ENCODE assay signal across 13 mouse cellular contexts in genomic region chr5:106166266-106166665, GRCm38 (mm10).
"Had no signal": no experiment of that assay in that cellular context is flagged by ENCODE, and none has a peak within 500 bp of the region (broad histone marks: within the 10 kb centered on the region; RNA-seq: fewer than 3 reads in every experiment).

No protein-coding gene starts in this region.

- ATAC-seq: liver, postnatal 0 days; lung, postnatal 0 days; midbrain, embryonic 16.5 days had no signal

- DNase-seq: liver, postnatal 0 days; lung, adult 2 months; lung, postnatal 4 days; midbrain, embryonic 14.5 days; right cerebral cortex, adult 18-20 months; right cerebral cortex, postnatal 25 days; right cerebral cortex, postnatal 4 days; spleen, adult 18-20 months; thymus, adult 18-20 months; thymus, postnatal 14 days; thymus, postnatal 36 days had no signal
